Mouse (Mus musculus): Measurements from ENCODE around the gene Taar9. TPM values are rescaled to one million over a fixed set of nuclear protein-coding genes. Genes with fewer than 3 reads are reported as not detected.

Gene Taar9
- polyA plus RNA-seq (2012; rRNA removed), result not detected in 2 replicates

DNA sequence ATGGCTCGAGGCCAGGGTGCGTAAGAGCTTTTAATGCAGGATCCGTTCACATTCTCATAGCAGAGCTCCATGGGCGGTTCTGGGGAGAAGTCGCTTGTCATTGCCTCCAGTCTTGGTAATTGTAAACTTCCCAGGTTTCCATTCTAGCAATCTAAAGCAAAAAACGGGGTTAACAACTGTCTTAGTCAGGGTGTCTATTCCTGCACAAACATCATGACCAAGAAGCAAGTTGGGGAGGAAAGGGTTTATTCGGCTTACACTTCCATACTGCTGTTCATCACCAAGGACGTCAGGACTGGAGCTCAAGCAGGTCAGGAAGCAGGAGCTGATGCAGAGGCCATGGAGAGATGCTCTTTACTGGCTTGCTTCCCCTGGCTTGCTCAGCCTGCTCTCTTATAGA lies at the start of gene Taar9:
TSS of gene Taar9 (minus strand) at position 101 of the 400 bp plus-strand sequence.

DNA sequence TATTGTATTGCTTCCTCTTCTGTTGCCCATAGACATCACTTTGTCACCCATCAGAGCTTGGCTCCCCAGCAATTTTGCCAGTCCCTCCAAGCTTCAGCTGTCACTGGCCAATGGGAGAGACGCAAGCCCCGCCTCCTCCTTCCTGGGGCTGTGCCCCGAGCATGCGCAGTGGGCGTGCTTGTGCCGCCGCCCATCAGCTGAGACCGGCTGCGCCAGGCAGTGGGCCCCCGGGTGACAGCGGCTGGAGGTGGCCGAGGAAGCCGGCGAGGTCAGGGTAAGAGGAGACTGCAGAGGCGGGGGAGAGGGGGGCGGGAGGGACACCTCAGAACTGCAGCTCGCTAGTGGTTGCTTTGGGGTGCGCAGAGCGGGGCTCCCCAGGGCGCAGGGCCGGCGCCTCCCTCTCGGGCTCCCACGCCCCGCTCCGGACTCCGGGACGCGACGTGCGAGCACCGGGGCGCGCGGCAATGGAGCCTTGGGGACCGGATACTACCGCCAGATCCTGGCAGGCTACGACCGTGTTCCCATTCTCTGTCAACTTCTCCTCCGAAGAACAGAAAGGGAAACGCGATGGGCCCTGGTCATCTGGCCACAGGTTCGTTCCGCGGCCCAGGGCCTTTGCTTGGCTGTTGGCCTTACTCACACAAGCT lies 39.9 kb upstream of the Taar9 start, which contains the start of gene Stx7:
TSS of gene Stx7 (plus strand) at position 168 of the 647 bp plus-strand sequence.

DNA sequence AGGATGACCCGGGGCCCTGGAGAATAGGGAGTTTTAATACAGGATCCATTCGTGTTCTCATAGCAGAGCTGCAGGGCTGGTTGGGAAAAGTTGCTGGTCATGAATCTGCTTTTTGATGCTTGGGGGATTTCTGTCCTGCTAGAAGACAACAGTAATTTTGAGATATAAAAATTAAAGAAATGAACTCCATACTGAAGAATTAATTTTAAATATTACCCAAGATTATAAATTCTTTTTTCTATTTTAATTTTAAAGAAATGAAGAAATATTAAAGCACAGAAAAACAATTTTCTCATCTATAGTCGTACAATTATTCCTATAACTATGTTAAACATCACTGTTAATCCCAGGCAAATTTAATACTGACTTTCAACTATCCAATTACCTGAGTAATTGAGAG lies 7.5 kb downstream of the Taar9 start, which contains the start of gene Taar8c:
TSS of gene Taar8c (minus strand) at position 101 of the 400 bp plus-strand sequence.

DNA sequence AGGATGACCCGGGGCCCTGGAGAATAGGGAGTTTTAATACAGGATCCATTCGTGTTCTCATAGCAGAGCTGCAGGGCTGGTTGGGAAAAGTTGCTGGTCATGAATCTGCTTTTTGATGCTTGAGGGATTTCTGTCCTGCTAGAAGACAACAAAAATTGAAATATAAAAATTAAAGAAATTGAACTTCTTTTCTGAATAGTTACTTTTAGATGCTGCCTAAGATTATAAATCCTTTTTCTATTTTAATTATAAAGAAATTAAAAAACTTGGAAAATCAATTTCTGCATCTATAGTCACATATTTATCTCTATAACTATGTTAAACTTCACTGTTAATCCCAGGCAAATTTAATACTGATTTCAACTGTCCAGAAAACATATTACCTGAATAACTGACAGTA lies 17.1 kb downstream of the Taar9 start, which contains the start of gene Taar8b:
TSS of gene Taar8b (minus strand) at position 101 of the 400 bp plus-strand sequence.

DNA sequence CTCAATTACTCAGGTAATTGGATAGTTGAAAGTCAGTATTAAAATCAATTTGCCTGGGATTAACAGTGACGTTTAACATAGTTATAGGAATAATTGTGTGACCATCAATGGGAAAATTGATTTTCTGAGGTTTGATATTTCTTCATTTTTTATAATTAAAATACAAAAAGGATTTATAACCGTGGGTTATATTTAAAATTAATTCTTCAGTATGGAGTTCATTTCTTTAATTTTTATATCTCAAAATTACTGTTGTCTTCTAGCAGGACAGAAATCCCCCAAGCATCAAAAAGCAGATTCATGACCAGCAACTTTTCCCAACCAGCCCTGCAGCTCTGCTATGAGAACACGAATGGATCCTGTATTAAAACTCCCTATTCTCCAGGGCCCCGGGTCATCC lies 33.1 kb downstream of the Taar9 start, which contains the start of gene Taar8a:
TSS of gene Taar8a (plus strand) at position 301 of the 400 bp plus-strand sequence.

Other genes starting within 250 kb of the Taar9 start
- gene Vnn1, start 214.8 kb downstream of the Taar9 start, polyA plus RNA-seq (2012; rRNA removed), result 0.44 and 0.58 TPM in 2 replicates
- not detected in 2 replicates for gene Taar1, start 189.2 kb downstream of the Taar9 start, polyA plus RNA-seq (2012; rRNA removed)
- not detected in 2 replicates for gene Taar2, start 171.0 kb downstream of the Taar9 start, polyA plus RNA-seq (2012; rRNA removed)
- not detected in 2 replicates for gene Taar3, start 160.0 kb downstream of the Taar9 start, polyA plus RNA-seq (2012; rRNA removed)
- not detected in 2 replicates for gene Taar4, start 149.0 kb downstream of the Taar9 start, polyA plus RNA-seq (2012; rRNA removed)
- 0.13 and 0.16 TPM in 2 replicates for gene Taar5, start 138.8 kb downstream of the Taar9 start, polyA plus RNA-seq (2012; rRNA removed)
- not detected in 2 replicates for gene Taar6, start 123.9 kb downstream of the Taar9 start, polyA plus RNA-seq (2012; rRNA removed)
- not detected in 2 replicates for gene Taar7a, start 116.1 kb downstream of the Taar9 start, polyA plus RNA-seq (2012; rRNA removed)
- gene Taar7b, start 109.6 kb downstream of the Taar9 start, polyA plus RNA-seq (2012; rRNA removed), result not detected in 2 replicates
- not detected in 2 replicates for gene Taar7d, start 82.3 kb downstream of the Taar9 start, polyA plus RNA-seq (2012; rRNA removed)
- gene Taar7e, start 71.9 kb downstream of the Taar9 start, polyA plus RNA-seq (2012; rRNA removed), result not detected in 2 replicates
- gene Taar7f, start 60.0 kb downstream of the Taar9 start, polyA plus RNA-seq (2012; rRNA removed), result not detected in 2 replicates
- gene Taar8a, start 33.0 kb downstream of the Taar9 start, polyA plus RNA-seq (2012; rRNA removed), result not detected in 2 replicates
- not detected in 2 replicates for gene Taar8b, start 17.2 kb downstream of the Taar9 start, polyA plus RNA-seq (2012; rRNA removed)
- not detected in 2 replicates for gene Taar8c, start 7.6 kb downstream of the Taar9 start, polyA plus RNA-seq (2012; rRNA removed)
- gene Stx7, start 39.8 kb upstream of the Taar9 start, polyA plus RNA-seq (2012; rRNA removed), result 256 and 279 TPM in 2 replicates
- 2.8 and 3.5 TPM in 2 replicates for gene Moxd1, start 114.0 kb upstream of the Taar9 start, polyA plus RNA-seq (2012; rRNA removed)